15 mouse cellular contexts compared by ENCODE assay signal in the genomic region with DNA sequence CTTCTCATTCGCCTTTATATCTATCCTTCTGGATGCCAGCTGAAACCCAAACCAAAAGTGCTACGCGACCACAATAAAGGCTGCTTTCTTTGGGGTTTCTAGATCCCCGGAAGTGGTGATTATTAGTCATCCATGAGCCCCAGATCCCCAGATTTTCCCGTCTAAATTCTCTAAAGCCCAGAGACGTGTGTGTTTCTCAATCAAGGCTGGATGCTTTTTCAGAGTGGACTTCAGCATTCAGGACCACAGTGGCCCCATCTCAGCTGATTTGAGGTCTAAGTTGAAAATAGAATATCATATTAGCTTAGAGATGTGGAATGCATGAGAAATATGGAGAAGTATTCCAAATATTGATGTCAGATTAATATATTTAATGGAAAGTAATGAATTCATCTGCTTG.
"Had no signal": no experiment of that assay in that cellular context is flagged by ENCODE, and none has a peak within 500 bp of the region (broad histone marks: within the 10 kb centered on the region; RNA-seq: fewer than 3 reads in every experiment).

No protein-coding gene starts in this region.

- H3K27ac ChIP-seq: midbrain, embryonic 10.5 days; midbrain, embryonic 12.5 days; neural tube, embryonic 12.5 days had no signal

- H3K36me3 ChIP-seq: midbrain, embryonic 10.5 days; midbrain, embryonic 12.5 days; neural tube, embryonic 12.5 days had no signal

- DNase-seq: lung, adult 18-20 months; lung, embryonic 14.5 days; lung, postnatal 10 days; lung, postnatal 4 days; midbrain, embryonic 14.5 days; right cerebral cortex, postnatal 25 days; right cerebral cortex, postnatal 4 days; spleen, adult 18-20 months; thymus, adult 18-20 months; thymus, postnatal 14 days; thymus, postnatal 36 days had no signal

- H3K9ac ChIP-seq: lung, embryonic 14.5 days; midbrain, embryonic 12.5 days; neural tube, embryonic 12.5 days had no signal

- H3K4me2 ChIP-seq: lung, embryonic 14.5 days; midbrain, embryonic 12.5 days; neural tube, embryonic 12.5 days had no signal

- ATAC-seq: midbrain, embryonic 16.5 days had no signal

- H3K27me3 ChIP-seq: midbrain, embryonic 12.5 days; neural tube, embryonic 12.5 days had no signal

- H3K4me1 ChIP-seq: midbrain, embryonic 10.5 days; midbrain, embryonic 12.5 days; neural tube, embryonic 12.5 days had no signal

- H3K4me3 ChIP-seq: midbrain, embryonic 10.5 days; midbrain, embryonic 12.5 days; neural tube, embryonic 12.5 days had no signal

- H3K9me3 ChIP-seq: midbrain, embryonic 10.5 days; midbrain, embryonic 12.5 days; neural tube, embryonic 12.5 days had no signal
